Mouse (Mus musculus) hindbrain, postnatal 0 days (tissue): Measurements from ENCODE around the gene Kifap3. TPM values are rescaled to one million over a fixed set of nuclear protein-coding genes. Genes with fewer than 3 reads are reported as not detected.

Source experiments
- ATAC-seq: fragments of 200-750 bp; cut with Nextera tagmentation; 2 replicates; pipeline ENCODE4 v1.8.0; 2017; ENCODE audit warnings: mild to moderate bottlenecking, moderate TSS enrichment, moderate library complexity
- DNase-seq: peaks from one replicate; pipeline ENCODE4 v3.0.0-alpha.2; 2015; ENCODE audit warnings: low spot score
- H3K27ac ChIP-seq: fragments of 300-500 bp; sonication (generic); 2 replicates; pipeline ENCODE4 v1.5.1; 2014; ENCODE audit warnings: mild to moderate bottlenecking
- H3K27me3 ChIP-seq: fragments of 300-500 bp; sonication (generic); 2 replicates; pipeline ENCODE4 v1.6.1; 2014; ENCODE audit warnings: low read length, mixed read lengths; ENCODE audit not compliant: insufficient read depth
- H3K36me3 ChIP-seq: fragments of 300-500 bp; sonication (generic); 2 replicates; pipeline ENCODE4 v1.6.1; 2014; ENCODE audit warnings: low read length, mixed read lengths; ENCODE audit not compliant: insufficient read depth
- H3K4me1 ChIP-seq: fragments of 300-500 bp; sonication (generic); 2 replicates; pipeline ENCODE4 v1.6.1; 2014; ENCODE audit warnings: antibody characterized with exemption, low read length, mixed read lengths; ENCODE audit not compliant: insufficient read depth
- H3K4me2 ChIP-seq: fragments of 300-500 bp; sonication (generic); 2 replicates; pipeline ENCODE4 v1.6.1; 2014; ENCODE audit warnings: low read depth, mild to moderate bottlenecking, low read length, moderate library complexity, mixed read lengths
- H3K4me3 ChIP-seq: fragments of 300-500 bp; sonication (generic); 2 replicates; pipeline ENCODE4 v1.5.1; 2014; ENCODE audit warnings: low read length
- H3K9ac ChIP-seq: fragments of 300-500 bp; sonication (generic); replicated peaks from 2 replicates; pipeline ENCODE4 v1.6.1; 2014; ENCODE audit warnings: mild to moderate bottlenecking, low read length, moderate library complexity, mixed read lengths
- H3K9me3 ChIP-seq: fragments of 300-500 bp; sonication (generic); 2 replicates; pipeline ENCODE4 v1.6.1; 2016; ENCODE audit warnings: low read length, mixed read lengths
- CTCF ChIP-seq: IDR thresholded peaks from 2 replicates; pipeline ENCODE4 v1.5.1; 2016; ENCODE audit warnings: antibody characterized with exemption, control low read depth, low read depth
- WGBS: fragments of 180-500 bp; shearing (Covaris S2); extraction: QIAGEN DNeasy Blood & Tissue Kit; methylation state at CpG from one replicate; pipeline ENCODE4 v1.1.7; 2014; 5-methylcytosine and 5-hydroxymethylcytosine counted together
- polyA plus RNA-seq: library from polyadenylated mRNA; unstranded; fragments of >200 nt; fragmentation: Nextera tagmentation; extraction: Ambion mirVana; gene quantifications from 2 replicates; pipeline ENCODE4 v1.2.1, GENCODE M21; 2015
- total RNA-seq: library from RNA; depleted of rRNA; stranded (reverse); fragments of >200 nt; gene quantifications from 2 replicates; pipeline ENCODE4 v1.2.3, GENCODE M21; 2014

The Kifap3 gene
- total and polyA plus RNA-seq, 2 experiments from 2014 or later, result 110 to 125 TPM

GRCm38 (mm10) chr1:163843899-163844298, 64.5 kb downstream of the Kifap3 start:
- Histone ChIP-seq H3K4me3 (no peak overlapping the region), H3K9ac (no peak overlapping the region), H3K4me1 (no peaks in the 10 kb centered on the region), H3K36me3 (peaks cover 15% of the 10 kb centered on the region; the same call in 1 of the 2 replicates), H3K4me2 (no peak overlapping the region), H3K27me3 (no peaks in the 10 kb centered on the region), H3K27ac (no peak overlapping the region), H3K9me3 (no peaks in the 10 kb centered on the region)
- DNase-seq (no peak), ATAC-seq (no peak)
- no peak for TF ChIP-seq CTCF

GRCm38 (mm10) chr1:163852884-163853560, 73.6 kb downstream of the Kifap3 start:
- Histone ChIP-seq H3K9me3 (no peaks in the 10 kb centered on the region), H3K4me3 (no peak overlapping the region), H3K27me3 (no peaks in the 10 kb centered on the region), H3K9ac (no peak overlapping the region), H3K4me1 (no peaks in the 10 kb centered on the region), H3K4me2 (no peak overlapping the region), H3K36me3 (peaks cover 17% of the 10 kb centered on the region), H3K27ac (no peak overlapping the region)
- no peak for TF ChIP-seq CTCF
- 76% methylated on average over 5 of the region's 5 CpGs for WGBS
- DNase-seq (no peak), ATAC-seq (no peak)

- no peak for TF ChIP-seq CTCF
- Histone ChIP-seq H3K9me3 (no peaks in the 10 kb centered on the region), H3K27me3 (no peaks in the 10 kb centered on the region), H3K36me3 (peaks cover 21% of the 10 kb centered on the region), H3K27ac (no peak overlapping the region), H3K9ac (no peak overlapping the region), H3K4me3 (no peak overlapping the region), H3K4me1 (no peaks in the 10 kb centered on the region), H3K4me2 (no peak overlapping the region)
- DNase-seq (no peak), ATAC-seq (no peak)
- 89% methylated on average over 2 of the region's 2 CpGs for WGBS
Observed at GRCm38 (mm10) chr1:163858420-163858819, 79.0 kb downstream of the Kifap3 start.

- Histone ChIP-seq H3K36me3 (peaks cover 31% of the 10 kb centered on the region), H3K9me3 (no peaks in the 10 kb centered on the region), H3K27me3 (no peaks in the 10 kb centered on the region), H3K4me1 (no peaks in the 10 kb centered on the region), H3K27ac (no peak overlapping the region), H3K9ac (no peak overlapping the region), H3K4me3 (no peak overlapping the region), H3K4me2 (no peak overlapping the region)
- no peak for DNase-seq
- ATAC-seq, result no peak
- TF ChIP-seq CTCF, result no peak
Observed at GRCm38 (mm10) chr1:163861538-163861937, 82.2 kb downstream of the Kifap3 start.

- Histone ChIP-seq H3K9ac (no peak overlapping the region), H3K27ac (no peak overlapping the region), H3K27me3 (no peaks in the 10 kb centered on the region), H3K4me2 (no peak overlapping the region), H3K4me3 (no peak overlapping the region), H3K36me3 (no peaks in the 10 kb centered on the region), H3K9me3 (no peaks in the 10 kb centered on the region), H3K4me1 (no peaks in the 10 kb centered on the region)
- no peak for TF ChIP-seq CTCF
- DNase-seq (no peak), ATAC-seq (no peak)
- 88% methylated on average over 3 of the region's 3 CpGs for WGBS
Observed at GRCm38 (mm10) chr1:163873158-163873557, 93.8 kb downstream of the Kifap3 start.

GRCm38 (mm10) chr1:163889629-163890028, 110.2 kb downstream of the Kifap3 start:
- no peak for TF ChIP-seq CTCF
- no peaks in the 10 kb centered on the region for H3K27me3 ChIP-seq
- no peak for DNase-seq
- no peaks in the 10 kb centered on the region for H3K4me1 ChIP-seq
- no peak overlapping the region for H3K9ac ChIP-seq
- no peaks in the 10 kb centered on the region for H3K9me3 ChIP-seq
- H3K4me2 ChIP-seq, result no peak overlapping the region
- H3K4me3 ChIP-seq, result no peak overlapping the region
- no peak overlapping the region for H3K27ac ChIP-seq
- H3K36me3 ChIP-seq, result no peaks in the 10 kb centered on the region
- ATAC-seq, result no peak

GRCm38 (mm10) chr1:163893294-163893693, 113.9 kb downstream of the Kifap3 start:
- no peaks in the 10 kb centered on the region for H3K36me3 ChIP-seq
- H3K27me3 ChIP-seq, result no peaks in the 10 kb centered on the region
- no peaks in the 10 kb centered on the region for H3K4me1 ChIP-seq
- H3K4me3 ChIP-seq, result no peak overlapping the region
- DNase-seq (no peak), ATAC-seq (no peak)
- WGBS, result 91% methylated on average over 5 of the region's 5 CpGs
- no peak for TF ChIP-seq CTCF
- H3K9me3 ChIP-seq, result no peaks in the 10 kb centered on the region
- H3K9ac ChIP-seq, result no peak overlapping the region
- no peak overlapping the region for H3K4me2 ChIP-seq
- H3K27ac ChIP-seq, result no peak overlapping the region
